Mouse (Mus musculus): ENCODE results near the gene Asap2.
A peak's percentile ranks its signal among the peaks of the same experiment; 100 is the strongest.

Asap2 gene

GRCm38 (mm10) chr12:21168149-21168548, 177.9 kb downstream of the Asap2 start:
- no peak for DNase-seq

- no peak for DNase-seq
Observed at GRCm38 (mm10) chr12:21171776-21172490, 181.7 kb downstream of the Asap2 start.

GRCm38 (mm10) chr12:21173847-21174412, 183.7 kb downstream of the Asap2 start:
- DNase-seq, result no peak

GRCm38 (mm10) chr12:21176399-21176798, 186.1 kb downstream of the Asap2 start:
- no peak for DNase-seq

- no peak for DNase-seq
Observed at GRCm38 (mm10) chr12:21177123-21177698, 187.0 kb downstream of the Asap2 start.

GRCm38 (mm10) chr12:21180091-21180490, 189.8 kb downstream of the Asap2 start:
- no peak for DNase-seq

- DNase-seq, result no peak
Observed at GRCm38 (mm10) chr12:21182786-21183185, 192.5 kb downstream of the Asap2 start.

GRCm38 (mm10) chr12:21183321-21183720, 193.1 kb downstream of the Asap2 start:
- DNase-seq, result no peak

GRCm38 (mm10) chr12:21186145-21186544, 195.9 kb downstream of the Asap2 start:
- no peak for DNase-seq

- DNase-seq, result peak; percentile 44
Observed at GRCm38 (mm10) chr12:21188880-21189279, 198.6 kb downstream of the Asap2 start.

GRCm38 (mm10) chr12:21191546-21191945, 201.3 kb downstream of the Asap2 start:
- peak; percentile 18 for DNase-seq

- DNase-seq, result no peak
Observed at GRCm38 (mm10) chr12:21195497-21195896, 205.2 kb downstream of the Asap2 start.

- no peak for DNase-seq
Observed at GRCm38 (mm10) chr12:21196420-21196819, 206.2 kb downstream of the Asap2 start.

- no peak for DNase-seq
Observed at GRCm38 (mm10) chr12:21200613-21201012, 210.4 kb downstream of the Asap2 start.

GRCm38 (mm10) chr12:21201485-21202269, 211.4 kb downstream of the Asap2 start:
- DNase-seq, result no peak

- DNase-seq, result peak; percentile 27
Observed at GRCm38 (mm10) chr12:21204701-21205312, 214.5 kb downstream of the Asap2 start.

GRCm38 (mm10) chr12:21205799-21206198, 215.5 kb downstream of the Asap2 start:
- DNase-seq, result peak; percentile 40

GRCm38 (mm10) chr12:21207422-21207821, 217.2 kb downstream of the Asap2 start:
- no peak for DNase-seq

GRCm38 (mm10) chr12:21208172-21208795, 218.0 kb downstream of the Asap2 start:
- no peak for DNase-seq

- DNase-seq, result no peak
Observed at GRCm38 (mm10) chr12:21209273-21209672, 219.0 kb downstream of the Asap2 start.

- no peak for DNase-seq
Observed at GRCm38 (mm10) chr12:21212876-21213275, 222.6 kb downstream of the Asap2 start.

GRCm38 (mm10) chr12:21214551-21215165, 224.4 kb downstream of the Asap2 start:
- no peak for DNase-seq
